Mouse (Mus musculus) E14TG2a.4 (cell line): ENCODE results near the gene Kank2.

ENCODE experiments used
- CTCF ChIP-seq: conservative IDR thresholded peaks from 2 replicates; pipeline ENCODE4 v1.5.1; 2014; ENCODE audit warnings: low read length
- POU5F1 ChIP-seq: IDR thresholded peaks from 2 replicates; pipeline ENCODE4 v1.6.1; 2014; ENCODE audit warnings: low read length, borderline replicate concordance

DNA sequence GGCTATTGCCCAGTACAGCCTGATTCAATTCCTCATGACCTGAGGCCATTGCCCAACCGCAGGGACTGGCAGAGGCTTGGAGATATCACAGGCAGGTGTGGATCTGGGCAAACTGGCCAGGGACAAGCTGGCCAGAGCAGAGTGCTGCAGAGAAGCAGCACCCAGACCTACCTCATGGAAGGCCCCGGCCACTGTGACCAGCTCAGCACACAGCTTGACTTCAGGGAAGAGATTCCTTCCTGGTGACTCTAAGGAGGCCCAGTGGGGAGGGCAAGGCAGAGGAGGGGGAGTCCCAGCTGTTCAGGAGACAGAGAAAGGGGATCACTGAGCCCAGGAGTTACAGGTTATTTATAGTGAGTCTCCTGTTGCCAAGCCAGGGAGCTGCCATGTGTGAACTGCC is 77.5 kb downstream of the Kank2 start:
- TF ChIP-seq CTCF = no peak
- no peak for TF ChIP-seq POU5F1
